Mouse (Mus musculus) brain, embryonic 14.5 days (tissue): ENCODE results near the gene Hlx. TPM values are rescaled to one million over a fixed set of nuclear protein-coding genes. Genes with fewer than 3 reads are reported as not detected.

Source experiments
- DNase-seq: peaks from one replicate; pipeline ENCODE4 v3.0.0-alpha.2; 2011; ENCODE audit warnings: low read depth
- CTCF ChIP-seq: fragments of 200-500 bp; IDR thresholded peaks from 2 replicates; pipeline ENCODE4 v1.5.1; 2012; ENCODE audit warnings: inconsistent platforms, mild to moderate bottlenecking, moderate library complexity, borderline replicate concordance; ENCODE audit not compliant: insufficient read depth, insufficient read length; ENCODE audit errors: extremely low read depth
- POLR2A ChIP-seq: fragments of 200-500 bp; IDR thresholded peaks from 2 replicates; pipeline ENCODE4 v1.6.1; 2012; ENCODE audit warnings: mild to moderate bottlenecking, inconsistent platforms, borderline replicate concordance; ENCODE audit not compliant: poor library complexity, insufficient read depth, insufficient read length, severe bottlenecking; ENCODE audit errors: extremely low read depth
- polyA plus RNA-seq: library from polyadenylated mRNA; depleted of rRNA; stranded (reverse); fragments of >200 nt; gene quantifications from 2 replicates; pipeline ENCODE4 v1.2.3, GENCODE M21; 2012; rRNA removed

Gene Hlx
- polyA plus RNA-seq: 0.92 and 2.0 TPM in 2 replicates

DNA sequence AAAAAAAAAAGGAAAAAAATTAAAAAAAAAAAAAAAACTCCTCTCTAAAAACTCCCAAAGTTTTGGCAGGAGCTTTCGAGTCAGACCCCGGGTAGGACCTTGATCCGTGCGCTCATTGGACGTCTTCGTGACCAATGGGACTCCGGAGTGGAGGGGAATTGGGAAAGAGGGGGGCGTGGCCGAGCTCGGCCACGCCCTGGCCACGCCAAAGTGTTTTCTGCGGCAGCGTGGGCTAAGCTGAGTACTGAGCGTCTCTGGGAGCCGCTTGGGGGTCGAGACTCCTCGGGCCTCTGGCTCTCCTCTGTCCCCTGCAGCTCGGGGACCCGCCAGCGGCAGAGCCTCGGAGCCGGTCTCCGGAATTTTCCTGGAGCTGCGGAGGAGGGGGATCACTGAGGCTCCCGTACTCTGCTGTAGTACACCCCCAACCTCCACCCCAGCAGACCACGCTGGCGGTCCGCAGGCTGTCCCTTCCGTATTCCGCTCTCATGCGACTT lies at the start of gene Hlx:
Gene Hlx, minus strand, starts transcription at position 64 of the 494 bp plus-strand sequence.
- peak; percentile 92 for DNase-seq
- TF ChIP-seq CTCF (no peak), POLR2A (no peak)

DNA sequence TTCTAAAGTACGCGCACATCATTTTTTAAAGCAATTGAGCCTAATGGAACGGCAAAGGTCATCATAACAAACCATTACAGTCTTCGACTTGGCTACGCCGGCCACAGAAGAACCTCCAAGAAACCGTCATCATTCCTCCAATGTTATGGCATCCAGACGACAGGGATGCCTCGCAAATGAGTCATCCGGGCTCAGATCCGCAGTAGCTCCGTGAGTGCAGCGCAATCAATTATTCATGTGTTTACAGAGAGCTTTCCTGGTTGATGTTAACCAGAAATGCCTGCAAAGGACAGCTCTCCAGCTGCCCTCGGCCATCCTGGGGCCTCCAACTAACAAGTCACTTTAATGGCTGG lies 49.7 kb upstream of the Hlx start:
- TF ChIP-seq CTCF (no peak), POLR2A (no peak)

DNA sequence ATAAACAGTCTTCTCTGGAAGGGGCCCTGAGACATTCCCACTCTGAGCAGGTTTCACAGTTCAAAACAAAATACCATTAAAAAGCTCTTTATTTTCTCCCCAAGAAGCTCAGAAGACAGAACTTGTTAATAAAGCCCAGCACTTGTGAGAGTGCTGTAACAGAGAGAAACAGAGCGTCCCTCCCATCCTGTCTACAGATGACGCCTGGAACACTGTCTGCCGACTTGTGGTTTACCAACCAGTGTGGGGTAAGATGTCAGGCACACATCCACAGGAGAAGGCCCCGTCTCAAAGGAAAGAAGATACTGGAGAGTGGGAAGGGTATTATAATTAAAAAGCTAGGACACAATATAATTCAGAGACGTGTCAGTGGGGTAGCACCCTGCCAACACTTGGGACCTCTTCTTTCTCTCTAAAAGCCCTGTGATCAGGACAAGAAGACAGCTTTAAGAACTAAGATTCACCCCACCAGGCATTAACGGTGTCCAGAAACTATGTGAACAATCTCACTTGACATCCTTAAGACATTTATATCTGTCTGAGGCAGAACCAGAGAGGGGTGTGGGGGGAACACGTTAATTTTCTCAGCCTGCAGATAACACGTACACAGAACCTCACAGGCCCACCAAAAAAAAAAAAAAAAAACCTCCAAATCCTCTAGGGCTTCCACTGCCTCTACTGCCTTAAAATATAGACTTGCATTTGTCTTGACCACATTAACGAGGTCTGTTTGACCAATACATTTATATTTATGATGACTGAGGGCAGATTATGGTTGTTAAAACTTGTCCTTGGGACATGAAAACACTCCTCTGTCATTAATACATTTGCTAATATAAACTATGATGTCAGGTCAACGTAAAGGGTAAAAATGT lies 49.1 kb upstream of the Hlx start:
- DNase-seq: no peak
- no peak for TF ChIP-seq CTCF
- no peak for TF ChIP-seq POLR2A

More for the DNA sequence above, 49.7 kb upstream of the Hlx start:
- peak; percentile 5 for DNase-seq

DNA sequence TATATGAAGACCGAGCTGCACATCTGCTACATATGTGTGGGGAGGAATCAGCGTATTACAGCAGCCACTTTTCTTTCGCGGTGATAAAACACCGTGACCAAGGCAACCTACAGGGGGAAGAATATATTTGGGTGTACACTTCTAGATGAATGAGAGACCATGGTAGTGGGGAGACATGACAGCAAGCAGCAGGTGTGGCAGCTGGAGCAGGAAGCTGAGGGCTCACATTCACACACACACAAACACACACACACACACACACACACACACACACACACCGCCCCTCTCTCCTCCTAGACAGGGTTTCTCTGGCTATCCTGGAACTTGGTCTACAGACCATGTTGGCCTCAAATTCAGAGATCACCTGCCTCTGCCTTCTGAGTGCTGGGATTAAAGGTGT lies 45.7 kb upstream of the Hlx start:
- TF ChIP-seq CTCF (no peak), POLR2A (no peak)
- DNase-seq: no peak

DNA sequence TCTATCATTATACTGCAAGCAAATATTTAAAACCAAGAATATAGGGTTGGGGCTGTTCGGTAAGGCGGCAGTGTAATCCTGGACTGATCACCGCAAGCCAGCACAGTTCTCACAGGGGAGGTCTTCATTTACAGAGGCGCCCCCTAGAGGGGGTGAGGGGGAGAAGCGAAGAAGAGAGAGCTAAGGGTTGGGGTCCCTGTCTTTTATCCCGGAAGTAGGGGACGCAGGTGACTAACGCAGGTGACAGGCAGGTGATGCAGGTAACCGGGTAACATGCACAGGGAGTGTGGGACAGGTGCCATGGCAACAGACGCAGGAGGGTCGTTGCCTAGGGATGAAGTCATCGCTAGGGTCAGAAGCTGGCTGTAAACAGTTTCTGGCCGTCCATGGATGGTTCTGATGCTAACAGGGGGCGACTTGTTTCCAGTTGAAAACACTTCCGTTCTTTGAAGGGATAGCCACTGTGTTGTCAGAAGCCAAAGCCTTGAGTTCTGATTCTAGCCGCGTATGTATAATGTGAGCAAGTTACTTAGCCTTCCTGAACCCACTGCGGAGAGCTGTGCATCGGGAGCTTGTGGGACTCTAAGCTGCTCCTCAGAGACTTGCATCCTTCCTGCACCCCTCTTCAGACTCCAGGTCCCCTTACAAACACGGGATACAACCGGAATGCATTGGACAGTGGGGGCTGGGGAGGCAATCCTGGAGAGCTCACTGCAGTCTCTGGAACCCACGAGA lies 44.8 kb upstream of the Hlx start:
- peak; percentile 42; the same call in 1 of the 2 replicates for TF ChIP-seq CTCF
- no peak for TF ChIP-seq POLR2A
- DNase-seq: no peak

DNA sequence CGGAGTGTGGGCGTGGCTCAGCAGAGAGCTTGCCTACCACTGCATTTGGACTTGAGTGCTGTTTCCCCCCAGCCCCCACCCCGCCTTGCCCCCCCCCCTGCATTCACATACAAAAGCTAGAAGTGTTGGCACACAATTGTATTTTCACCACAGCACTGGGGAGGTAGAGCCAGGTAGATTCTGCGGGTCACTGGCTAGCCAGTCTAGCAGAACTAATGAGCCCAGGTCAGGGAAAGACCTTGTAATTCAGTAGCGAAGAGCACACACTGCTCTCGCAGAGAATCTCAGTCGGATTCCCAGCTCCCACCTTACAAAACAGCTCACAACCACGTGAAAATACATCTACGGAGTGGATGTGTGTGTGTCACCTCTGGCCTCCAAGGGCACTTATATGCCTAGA lies 42.9 kb upstream of the Hlx start:
- no peak for DNase-seq
- TF ChIP-seq CTCF: no peak
- TF ChIP-seq POLR2A: no peak

DNA sequence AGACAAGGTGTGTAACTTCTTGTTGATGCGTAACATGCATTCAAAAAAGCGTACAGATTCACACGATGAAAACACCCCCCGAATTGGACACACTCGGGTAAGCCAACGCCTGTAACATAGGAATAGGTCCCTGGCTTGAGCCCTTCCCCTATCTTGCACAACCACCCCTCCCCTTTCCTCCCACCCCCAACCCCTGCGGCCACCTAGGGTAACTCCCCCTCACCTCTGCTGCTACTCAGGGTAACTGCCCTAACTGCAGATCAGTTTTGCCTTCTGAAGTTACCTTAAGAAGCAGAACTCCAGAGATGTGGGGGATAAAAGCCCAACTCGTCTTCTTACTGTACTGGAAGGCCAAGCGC lies 39.5 kb upstream of the Hlx start:
- TF ChIP-seq CTCF: no peak
- TF ChIP-seq POLR2A: no peak
- DNase-seq: no peak

DNA sequence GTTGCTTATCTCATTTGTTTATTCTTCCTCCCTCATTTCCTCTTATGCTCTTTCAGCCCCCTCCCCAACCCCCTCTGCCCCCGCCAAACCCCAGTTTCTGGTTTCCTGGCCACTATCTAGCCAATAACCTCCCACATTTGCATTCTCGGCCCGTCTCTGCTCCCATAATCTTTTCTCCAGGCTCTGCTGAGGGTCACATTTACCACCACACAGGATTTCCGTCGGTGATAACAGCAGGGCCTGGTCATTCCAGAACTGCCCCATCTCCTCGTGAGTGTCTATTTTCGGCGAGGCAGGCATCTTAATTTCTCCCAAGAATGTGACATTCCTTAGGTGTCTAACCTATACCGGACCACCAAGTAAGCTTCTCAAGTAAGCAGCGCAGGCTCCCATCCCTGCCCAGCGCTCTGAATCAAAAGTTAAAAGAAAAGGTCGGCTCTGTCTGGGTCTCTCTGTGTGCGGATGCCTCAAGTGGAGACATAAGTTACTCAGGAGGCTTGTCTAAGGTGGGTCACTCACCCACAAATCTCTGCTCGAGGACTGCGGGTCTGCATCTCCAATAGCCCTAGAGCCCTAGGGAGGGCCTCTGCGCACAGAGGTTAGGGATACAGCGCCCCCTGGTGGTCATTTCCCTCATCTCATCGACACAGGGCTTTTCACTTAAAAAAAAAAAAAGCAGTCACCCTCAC lies 38.9 kb upstream of the Hlx start:
- peak; percentile 77 for DNase-seq
- TF ChIP-seq CTCF: peak; percentile 77
- no peak for TF ChIP-seq POLR2A

DNA sequence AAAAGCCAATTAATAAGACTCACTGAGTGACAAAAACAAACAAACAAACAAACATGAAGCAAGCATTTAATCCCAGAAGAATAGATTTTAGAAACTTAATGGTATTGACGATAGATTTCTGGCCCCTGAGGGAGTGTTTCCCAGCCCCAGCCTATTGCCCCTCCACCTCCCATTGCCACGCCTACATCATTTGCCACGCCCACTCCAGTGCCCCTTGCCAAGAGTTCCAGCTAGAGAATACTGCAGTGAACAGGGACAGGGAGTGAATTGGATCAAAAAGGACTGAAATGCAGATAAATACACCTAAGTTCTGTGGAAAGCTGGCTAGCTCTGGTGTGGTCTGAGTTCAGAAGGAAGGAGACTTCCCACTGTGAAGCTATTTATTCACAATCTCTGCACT lies 31.4 kb upstream of the Hlx start:
- TF ChIP-seq CTCF: no peak
- no peak for TF ChIP-seq POLR2A
- DNase-seq: no peak

DNA sequence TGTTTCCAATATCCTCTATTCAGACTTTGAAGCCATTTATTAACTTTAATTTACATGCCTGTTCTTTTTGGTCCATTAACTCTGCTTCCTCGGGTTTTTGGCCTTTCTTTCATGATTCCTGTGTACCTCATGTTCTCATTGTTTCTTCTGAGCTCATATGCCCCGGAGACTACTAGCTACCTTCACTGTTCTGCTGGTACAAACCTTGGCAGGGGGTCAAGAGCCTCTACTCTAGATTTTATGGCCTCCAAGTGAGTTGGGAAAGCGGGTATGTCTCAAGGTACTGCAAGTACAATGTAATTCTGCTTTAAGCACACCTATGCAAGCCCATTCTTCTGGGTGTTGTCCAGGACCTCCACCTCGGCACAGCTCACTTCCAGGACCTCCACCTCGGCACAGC lies 30.5 kb upstream of the Hlx start:
- TF ChIP-seq POLR2A: no peak
- TF ChIP-seq CTCF: no peak
- DNase-seq: no peak

DNA sequence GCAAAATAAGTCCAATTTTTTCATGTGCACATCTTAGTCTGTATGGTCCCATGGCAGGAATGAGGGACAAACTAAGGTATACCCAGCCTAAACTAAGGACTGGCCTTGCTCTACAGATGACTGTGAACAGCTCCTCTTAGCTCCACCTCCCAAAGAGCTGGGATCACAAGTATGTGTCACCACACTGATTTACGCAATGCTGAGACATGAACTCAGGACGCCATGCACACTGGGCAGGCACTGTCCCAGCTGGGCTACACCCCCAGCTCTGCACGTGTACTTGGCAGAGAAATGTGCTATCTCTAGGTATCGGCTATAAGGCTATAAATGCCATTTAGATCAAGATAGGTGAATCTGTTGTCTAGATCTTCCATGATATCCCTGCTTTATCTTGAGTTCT lies 29.6 kb upstream of the Hlx start:
- no peak for DNase-seq
- TF ChIP-seq POLR2A (no peak), CTCF (no peak)
